Mouse (Mus musculus) spleen, postnatal 14 days (tissue): ENCODE measurements at regions not wholly inside any gene's neighbourhood (a gene's known extent, or its start where the extent isn't known, plus 50 kb on each side); places are given as distances from the start of the nearest gene placed in this dataset.
"Not testable (repeated sequence)": the region's sequence is repeated elsewhere in the genome, so short reads cannot be mapped to it uniquely, and the experiment has no call there.

Experiments used
- DNase-seq, 2 experiments: peaks; one replicate each; pipeline ENCODE4 v3.0.0; 2021 to 2022; ENCODE audit warnings: low spot score in 2 of 2

DNA sequence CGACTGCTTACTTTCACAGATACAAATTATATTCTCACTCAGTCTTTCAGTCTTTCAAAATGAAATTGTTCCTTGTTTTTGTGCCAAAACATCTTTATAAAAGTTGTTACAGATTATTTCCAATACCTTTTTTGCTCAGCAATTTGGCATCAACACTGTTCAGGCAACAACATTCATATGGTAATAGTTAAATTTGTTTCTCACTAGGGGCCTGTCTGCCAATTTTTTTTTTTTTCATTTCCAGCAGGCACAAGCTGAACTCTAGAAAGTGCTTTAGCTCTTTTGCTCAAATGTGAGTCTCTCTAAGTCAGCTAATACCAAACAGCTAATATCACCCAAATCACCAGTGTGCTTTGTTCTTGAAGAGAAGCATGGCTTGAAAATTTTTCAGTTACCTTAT is 199.4 kb downstream of the Antxr2 start:
- no peak for DNase-seq

DNA sequence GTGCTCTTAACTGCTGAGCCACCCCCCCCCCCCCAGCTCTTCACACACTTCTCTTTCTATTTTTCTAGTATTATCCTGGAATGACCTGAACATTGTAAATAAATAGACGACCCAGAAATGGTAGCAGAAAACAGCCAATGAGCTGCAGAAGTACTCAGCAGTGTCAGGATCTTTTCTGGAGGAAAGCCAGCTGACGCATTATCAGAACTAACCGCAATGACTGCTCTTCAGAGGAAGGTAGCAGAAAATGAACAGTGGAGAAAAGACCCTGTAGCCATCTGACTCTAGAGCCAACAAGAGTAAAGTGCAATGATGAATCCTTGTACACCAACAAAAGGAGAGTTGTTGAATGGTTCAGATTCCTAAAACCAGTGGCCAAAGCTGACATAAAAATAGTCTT is 213.4 kb downstream of the Antxr2 start:
- DNase-seq = no peak

DNA sequence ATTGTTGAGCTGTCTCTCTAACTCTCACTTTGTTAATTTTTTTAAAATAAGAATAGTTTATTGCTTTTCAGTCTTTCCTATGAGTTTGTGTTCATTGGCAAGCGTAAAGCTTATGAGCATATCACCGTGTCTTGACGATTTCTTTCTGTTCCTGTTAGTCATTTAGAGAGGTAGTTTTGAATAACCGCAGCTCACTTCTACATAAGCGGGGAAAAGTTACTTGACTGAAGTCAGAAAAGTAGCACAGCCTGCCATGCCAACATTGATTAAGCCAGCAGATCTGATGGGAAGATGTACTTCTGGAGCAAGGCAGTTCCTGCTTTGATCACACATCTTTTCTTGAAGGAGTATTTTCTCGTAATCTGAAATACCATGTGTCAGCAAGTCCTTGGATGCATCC is 215.5 kb downstream of the Antxr2 start:
- DNase-seq = no peak

DNA sequence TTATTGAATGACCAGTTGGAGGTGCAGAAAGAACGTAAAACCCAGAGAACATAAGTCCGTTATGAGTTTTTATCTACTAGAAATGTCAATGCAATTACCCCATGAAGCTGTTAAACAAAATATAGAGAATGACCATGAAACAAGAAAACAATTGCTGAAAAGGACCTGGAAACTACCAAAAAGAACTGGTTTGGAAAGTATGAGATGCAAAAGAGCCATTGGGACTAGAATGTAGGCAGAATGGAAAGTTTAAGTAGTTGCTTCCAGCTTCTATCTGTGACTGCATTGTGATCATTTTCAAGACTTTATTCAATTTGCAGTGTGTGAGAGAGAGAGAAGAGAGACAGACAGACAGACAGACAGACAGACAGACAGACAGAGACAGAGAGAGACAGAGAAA is 216.1 kb downstream of the Antxr2 start:
- no peak for DNase-seq

DNA sequence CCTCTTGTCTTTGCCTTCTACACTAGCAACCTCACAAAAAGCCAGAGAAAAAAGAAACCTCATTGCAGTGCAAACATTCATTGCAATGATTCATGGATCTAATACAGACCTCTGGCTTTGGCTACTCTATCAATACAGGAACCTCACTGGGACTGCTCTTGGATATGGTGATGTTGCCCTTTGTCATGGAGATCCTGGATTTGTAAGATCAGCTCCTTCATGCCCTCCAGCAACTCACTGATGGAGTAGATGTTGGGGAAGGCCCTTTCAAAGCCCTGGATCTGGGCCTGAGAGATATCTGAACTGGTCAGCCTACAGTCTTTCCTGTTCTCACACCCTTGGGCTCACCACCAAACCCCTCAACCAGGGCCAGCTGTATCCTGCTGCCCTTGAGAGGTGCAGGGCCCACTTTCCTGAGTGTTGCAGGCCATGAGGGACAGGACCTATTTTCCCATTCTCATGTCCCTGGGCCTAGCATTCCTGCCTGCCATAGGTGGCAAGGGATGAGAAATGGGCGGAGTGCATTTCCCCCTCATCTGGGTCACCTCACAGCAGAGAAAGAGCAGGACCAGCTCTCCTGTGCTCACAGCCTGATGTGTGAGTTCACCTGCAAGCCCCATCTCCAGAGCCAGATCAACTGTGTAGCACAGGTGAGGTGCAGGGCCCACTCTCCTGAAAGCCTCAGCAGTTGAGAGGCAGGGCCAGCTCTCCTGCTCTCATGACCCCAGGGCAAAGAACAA is 218.1 kb downstream of the Antxr2 start:
- DNase-seq = no peak

DNA sequence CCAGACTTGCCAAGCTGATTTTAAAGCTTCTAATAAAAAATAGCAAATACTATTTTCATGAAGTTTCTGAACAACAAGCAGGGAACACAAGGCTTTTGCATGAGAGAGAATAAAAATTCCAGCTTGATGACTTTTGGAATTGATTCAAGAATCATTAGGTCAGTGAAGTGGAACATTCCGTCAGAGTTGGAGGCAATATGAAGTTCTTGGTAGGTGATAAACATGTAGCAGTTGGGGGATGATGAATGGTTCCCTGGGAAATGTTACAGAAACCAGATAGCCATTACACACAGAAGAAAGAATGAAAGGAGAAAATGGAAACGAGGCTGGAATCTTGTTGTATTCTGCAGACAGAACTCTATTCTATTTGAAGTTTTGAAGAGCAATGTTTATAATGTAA is 221.8 kb downstream of the Antxr2 start:
- no peak for DNase-seq

DNA sequence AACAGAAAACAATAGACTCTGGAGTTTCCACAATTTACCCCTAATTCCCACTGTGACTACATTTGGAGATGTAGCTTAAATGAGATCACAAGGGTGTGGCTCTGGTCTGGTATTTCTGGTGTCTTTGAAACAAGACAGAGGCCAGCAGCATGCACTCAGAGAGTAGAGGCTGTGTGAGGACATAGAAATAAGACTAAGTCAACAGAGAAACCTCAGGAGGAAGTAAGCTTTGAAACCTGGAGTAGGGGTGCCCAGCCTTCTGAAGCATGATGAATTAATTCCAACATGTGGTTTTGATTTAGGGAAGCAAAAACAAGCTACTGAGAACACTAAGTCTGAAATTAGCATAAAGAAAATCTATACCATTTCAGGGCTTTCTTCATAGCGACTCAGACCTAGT is 223.7 kb downstream of the Antxr2 start:
- DNase-seq = no peak

DNA sequence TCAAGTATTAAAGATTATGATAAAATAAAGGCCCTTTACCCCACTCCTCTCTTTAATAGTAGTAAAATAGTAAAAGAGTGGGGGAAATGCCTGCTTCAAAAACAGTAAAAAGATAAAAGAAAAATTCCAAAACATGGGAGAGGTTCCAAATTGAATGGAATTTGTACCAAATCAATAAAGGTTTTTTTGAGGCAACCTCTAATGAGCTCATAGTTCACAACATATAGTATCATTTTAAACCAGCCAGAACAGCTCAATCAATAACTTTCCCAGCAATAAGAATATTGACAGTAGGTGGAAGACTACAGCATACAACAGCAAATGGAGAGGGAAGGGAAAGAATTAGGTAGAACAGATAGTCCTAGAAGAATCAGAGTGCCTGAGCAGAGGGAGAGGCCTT is 224.1 kb downstream of the Antxr2 start:
- DNase-seq = no peak

DNA sequence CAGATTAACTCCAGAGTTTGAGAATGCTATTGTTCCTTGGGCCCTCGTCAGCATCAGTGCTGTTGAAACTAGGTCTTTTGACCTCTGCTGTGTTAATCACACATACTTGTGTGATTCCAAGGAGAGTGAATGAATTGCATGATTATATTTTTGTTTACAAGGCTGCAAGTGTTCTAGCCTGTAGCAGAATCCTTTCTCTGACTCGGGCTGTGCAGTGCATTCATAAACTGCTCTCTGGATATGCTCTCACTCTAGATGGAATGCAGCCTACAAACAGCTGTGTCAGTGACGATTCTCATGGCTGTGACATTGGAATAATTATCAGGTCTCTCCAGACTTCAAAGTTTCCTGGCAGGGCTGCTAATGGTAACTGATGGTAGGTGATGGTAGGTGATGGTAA is 230.8 kb downstream of the Antxr2 start:
- DNase-seq = no peak

DNA sequence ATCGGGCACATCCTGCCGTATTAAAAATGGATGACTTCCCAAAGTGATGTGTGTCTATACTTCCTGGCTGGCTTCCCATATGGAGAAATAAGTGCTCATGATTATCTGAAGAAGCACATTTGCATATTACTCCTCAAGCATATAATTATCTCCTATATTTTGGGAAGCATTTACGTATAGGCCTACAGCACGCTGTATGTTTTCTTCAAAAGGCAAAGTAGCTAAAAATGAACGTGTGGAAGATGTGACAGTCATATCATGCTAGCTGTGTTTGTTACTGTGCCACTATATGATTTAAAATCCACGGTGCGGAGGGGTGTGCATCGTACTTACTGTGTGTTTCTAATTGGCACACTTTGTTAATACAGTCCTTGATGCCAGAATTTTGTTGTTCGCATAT is 242.7 kb downstream of the Antxr2 start:
- DNase-seq = no peak

DNA sequence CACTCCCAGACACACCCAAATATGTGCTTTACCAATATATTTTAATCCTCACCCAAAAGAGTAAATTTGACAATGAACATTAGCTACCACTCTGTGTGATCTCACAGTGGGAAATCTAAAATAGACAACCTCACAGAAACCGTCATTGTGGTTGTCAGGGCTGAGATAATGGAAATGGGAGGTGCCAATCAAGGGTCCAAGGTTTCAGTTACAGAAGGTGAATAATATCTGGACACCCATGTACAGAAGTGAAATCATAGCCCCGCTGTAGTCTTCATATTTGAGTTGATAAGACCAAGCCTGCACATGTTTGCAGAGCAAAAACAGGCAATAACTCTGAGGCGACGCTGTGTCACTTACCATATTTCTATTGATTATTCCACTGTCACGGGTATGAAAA is 243.8 kb downstream of the Antxr2 start:
- no peak for DNase-seq

DNA sequence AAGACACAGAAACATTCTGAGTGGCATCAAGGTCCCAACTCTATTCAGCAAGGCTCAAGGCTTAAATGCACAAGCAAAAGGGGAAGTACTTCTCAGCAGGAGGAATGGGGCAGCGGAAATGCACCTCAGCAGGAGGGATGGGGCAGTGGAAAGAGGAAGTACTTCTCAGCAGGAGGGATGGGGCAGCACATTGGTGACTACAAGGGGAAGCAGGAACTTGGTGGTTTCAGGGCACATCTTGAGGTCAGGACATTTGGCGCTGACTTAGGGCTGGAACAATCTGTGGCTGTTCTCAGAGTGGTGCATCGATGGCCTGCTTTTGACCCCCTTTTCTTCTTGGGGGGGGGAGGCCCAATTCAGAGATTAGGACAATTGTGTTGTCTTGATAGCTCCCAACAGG is 255.7 kb downstream of the Antxr2 start:
- DNase-seq = not testable (repeated sequence)

DNA sequence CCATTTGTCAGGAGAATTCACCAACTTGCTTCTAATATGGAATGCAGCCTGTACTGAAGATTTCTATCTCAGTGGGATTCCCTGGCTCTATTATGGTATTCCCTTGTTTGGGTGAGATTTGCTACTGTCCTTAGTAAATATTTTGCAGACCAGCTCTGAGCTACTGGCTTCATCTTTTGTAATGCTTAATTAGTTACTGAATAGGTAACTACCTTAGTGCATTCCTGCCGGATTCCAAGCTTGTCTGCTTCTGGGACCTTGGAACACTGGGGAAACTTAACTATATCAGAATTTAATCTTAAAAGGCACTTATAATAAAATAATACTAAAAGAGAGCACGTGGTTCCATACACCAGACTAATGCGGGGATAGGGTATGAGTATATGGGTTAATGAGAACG is 257.4 kb downstream of the Antxr2 start:
- DNase-seq = not testable (repeated sequence)

DNA sequence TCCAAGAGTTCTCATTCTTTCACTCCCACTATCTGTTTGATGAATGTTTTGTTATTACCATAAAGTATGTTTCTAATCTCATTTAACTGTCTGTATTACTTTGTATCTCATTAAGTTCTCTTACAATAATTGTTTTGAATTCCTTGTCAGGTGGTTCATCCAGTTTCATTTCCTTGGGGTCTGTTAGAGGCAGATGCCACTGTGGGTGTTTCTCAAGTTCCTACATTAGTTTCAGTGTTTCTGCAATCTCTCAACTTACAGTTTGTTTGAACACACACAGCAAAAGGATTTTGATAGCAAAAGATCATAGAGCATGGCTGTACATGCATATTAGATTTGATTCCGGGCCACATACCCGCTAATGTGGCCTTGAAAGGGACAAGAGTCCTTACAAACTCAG is 280.5 kb upstream of the Gk2 start:
- DNase-seq = no peak

DNA sequence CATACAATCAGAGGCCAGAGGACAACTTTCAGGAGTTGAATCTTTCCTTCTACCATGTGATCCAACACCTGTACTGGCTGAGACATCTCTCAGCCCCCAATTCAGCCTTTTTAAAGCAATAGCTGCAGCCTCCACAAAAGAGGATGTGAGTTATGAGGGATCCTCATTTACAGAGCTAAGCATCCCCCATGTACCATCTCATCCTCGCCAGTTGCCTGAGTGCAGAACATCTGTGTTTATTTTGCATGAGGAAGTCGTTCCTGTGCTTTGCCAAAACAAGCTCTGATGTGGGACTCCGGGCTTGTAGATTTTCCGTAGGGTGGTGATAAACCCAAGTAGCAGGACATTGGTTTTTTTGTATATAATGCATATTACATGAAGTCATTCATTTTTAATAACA is 274.1 kb upstream of the Gk2 start:
- DNase-seq = no peak

DNA sequence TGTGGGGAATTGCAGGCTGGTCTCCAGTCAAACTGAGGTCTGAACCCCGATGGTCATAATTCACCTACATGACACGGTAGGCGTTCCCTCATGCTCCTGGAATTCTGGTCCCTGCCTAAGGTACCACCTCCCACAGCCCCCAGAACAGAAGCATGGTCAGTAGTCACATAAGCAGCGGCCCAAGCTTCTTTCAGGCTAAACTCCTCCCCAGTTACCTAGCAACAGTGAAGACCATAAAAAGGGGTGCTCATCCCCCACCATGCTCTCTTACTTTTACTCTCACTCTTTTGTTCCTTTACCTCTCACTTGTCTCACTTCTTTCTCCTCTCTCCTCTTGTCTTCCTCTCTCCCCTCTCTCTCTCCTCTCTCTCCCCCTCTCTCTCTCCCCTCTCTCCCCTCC is 262.5 kb upstream of the Gk2 start:
- not testable (repeated sequence) for DNase-seq

DNA sequence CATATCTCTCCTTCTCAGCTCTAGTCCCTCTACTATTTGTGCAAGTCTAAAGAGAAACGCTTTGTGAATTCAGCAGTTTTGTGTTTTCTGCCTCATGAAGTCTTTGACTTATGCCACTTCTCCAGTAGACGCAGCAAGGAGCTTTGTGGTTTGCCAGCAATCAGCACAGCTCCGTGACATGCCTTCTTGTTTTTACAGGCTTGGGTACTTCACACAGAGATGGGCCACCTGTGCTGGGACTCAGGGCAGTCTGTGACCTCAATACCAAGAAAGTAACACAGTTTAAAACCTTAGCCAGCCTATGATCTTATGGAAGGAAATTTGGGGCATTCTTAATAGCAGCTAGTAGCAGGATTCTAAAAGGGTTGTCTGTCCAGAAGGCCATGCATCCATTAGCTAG is 248.4 kb upstream of the Gk2 start:
- DNase-seq = no peak

DNA sequence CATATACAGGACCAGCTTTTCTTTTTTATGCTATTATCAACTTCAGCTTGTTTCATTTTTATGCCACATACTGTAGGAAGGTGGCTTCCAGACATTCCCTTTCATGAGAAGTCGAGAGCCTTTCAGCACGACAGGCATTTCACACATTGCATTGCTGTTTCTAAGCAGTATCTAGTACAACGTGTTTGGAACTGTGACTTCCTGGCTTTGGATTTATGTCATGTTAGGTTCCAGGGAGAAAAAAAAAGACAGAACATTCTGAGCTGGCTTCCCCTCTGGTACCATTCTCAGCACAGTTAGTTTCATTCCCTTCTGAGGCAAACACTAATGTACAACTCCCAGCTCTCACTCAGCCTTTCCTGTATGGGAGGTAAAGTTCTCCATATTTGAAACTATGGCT is 243.7 kb upstream of the Gk2 start:
- no peak for DNase-seq

DNA sequence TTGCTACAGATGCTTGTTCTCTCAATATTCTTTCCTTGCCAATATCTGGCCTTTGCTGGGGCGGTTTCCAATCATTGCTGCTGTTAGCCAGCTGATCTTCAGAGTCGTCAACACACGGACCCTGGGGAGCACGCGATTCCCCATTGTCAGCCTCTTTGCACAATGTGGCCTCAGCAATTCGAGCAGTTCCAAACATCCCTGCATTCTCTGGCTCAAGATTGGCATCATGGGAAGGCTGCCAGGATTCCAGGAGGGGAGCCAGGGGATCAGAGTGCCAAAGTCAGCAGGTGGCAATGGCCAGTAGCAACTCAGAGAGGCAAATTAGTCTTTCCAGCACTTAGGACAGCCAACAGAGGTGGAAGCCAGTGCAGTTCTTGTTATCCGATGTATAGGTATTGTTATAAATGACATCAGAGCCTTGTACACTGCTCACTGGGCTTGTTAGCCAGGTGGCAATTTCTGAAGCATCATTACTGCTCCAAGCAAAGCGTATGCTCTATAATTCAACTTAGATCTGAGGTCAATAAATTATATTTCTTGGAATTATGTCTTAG is 240.8 kb upstream of the Gk2 start:
- no peak for DNase-seq

DNA sequence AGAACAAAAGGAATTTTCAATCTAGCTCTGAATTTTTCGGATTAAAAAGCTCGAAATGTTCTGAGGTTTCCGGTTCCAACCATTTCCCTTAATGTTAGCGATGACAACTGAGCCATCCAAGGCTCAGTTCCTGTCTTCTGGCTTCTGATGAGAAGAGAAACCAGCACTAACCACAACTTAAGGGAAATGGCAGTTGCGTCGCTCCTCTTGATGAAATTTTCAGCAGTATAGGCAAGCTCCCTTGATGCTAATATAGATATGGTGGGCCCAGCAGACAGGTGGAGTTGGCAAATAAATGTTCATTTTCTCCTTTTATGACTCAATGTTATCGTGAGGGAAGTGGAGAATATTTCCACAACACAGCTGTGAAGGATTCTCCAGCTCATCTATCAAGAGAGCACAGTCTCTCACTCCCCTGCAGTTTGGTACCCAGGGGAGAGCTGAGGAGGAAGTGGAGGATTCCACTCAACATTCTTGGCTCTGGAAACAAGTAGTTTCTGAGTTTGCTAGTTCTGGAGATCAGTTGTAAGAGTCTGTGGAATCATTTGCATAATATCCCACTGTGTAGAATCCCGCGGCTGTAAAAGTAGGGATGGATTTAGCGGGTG is 236.6 kb upstream of the Gk2 start:
- no peak for DNase-seq

DNA sequence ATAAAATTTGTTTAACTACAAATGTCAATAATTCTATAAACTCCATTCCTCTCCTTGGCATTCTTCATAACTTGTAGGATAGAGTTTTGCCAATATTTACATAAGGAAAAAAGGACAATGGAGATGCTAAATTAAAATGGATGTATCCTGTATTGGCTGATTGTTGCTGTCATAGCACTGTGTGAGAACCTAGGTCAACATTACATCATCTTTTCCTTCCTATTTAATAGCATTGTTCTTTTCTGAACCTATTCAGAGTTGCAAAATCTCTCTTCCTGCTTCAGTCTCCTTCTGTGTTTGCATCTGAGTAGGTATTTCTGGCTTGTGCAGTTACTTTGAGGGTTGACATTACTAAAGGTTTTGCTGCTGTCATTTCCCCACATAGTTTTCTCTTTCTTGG is 228.6 kb upstream of the Gk2 start:
- no peak for DNase-seq

DNA sequence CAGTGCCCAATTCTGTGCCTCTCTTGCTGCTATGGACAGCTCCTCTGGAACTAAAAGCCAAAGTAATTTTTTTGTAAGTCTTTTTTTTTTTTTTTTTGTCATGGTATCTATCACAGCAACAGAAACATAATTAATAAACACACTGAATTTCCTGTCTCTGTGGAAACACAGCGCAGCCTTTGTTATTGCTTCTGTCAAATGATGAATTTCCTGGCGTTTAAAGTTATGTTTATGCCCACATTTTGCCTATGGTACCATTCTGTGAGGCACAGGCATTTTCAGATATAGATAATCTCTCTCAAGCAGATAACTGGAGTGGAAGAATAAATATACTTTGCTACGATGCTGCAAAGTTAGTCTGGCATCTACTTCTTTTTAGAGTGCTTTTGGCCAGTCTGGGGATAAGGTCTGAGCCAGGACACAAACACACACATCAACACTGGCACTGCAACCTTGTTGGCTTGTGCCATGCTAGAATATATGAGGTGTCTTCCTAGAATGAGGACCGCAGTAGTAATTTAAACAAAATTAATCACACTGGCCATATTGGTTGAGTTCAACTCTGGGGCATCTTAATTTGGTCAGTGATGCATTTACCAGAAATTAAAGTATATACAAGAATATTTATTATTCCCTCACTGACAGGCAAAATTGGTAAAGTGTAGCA is 227.9 kb upstream of the Gk2 start:
- no peak for DNase-seq

DNA sequence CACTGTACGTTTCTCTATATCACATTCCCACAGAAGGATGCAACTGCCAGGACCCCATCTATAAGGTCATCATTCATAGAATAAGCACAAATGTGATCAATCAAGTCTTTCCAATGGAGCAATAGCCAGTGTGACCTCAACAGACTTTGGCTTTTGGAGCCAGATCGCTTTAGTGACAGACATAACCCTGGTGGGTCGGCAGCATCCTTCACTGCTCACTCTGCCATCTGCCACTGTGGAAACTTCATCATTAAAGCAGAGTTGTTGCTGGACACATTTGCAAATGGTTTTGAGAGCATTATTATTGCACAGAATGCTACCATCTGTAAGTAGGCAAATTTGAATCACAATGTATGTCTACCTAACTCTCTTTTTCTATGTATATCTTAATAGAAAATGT is 212.9 kb upstream of the Gk2 start:
- DNase-seq = no peak
